Mouse (Mus musculus) CH12.LX (cell line): ENCODE results near the gene B3gnt4. TPM values are rescaled to one million over a fixed set of nuclear protein-coding genes. Genes with fewer than 3 reads are reported as not detected.

Experiments
- DNase-seq: peaks from one replicate; pipeline ENCODE4 v3.0.0-alpha.2; 2013; ENCODE audit errors: extremely low read depth
- H3K27ac ChIP-seq: 2 replicates; pipeline ENCODE4 v1.5.1; 2012; ENCODE audit warnings: low read depth, mild to moderate bottlenecking, control low read depth, moderate library complexity; ENCODE audit not compliant: insufficient read depth
- H3K27me3 ChIP-seq: replicated peaks from 2 replicates; pipeline ENCODE3; 2012; ENCODE audit warnings: inconsistent platforms
- H3K36me3 ChIP-seq, 2 experiments: replicated peaks in 1 of 2; 2 replicates each; pipeline versions ENCODE3 to v1.6.1; 2012; ENCODE audit warnings: inconsistent platforms in 1 of 2, low read length in 1 of 2, mild to moderate bottlenecking in 1 of 2, mixed read lengths in 1 of 2, moderate library complexity in 1 of 2; ENCODE audit not compliant: control insufficient read depth in 1 of 2, insufficient read depth in 1 of 2
- H3K4me1 ChIP-seq, 2 experiments: 2 replicates each; pipeline ENCODE4 v1.6.1; 2012; ENCODE audit warnings: inconsistent platforms in 1 of 2, moderate library complexity in 1 of 2; ENCODE audit not compliant: insufficient read depth in 2 of 2, control insufficient read depth in 1 of 2
- H3K4me2 ChIP-seq: 2 replicates; pipeline ENCODE4 v1.6.1; 2012; ENCODE audit warnings: low read depth, mild to moderate bottlenecking, control low read depth; ENCODE audit not compliant: poor library complexity, insufficient read depth, severe bottlenecking
- H3K4me3 ChIP-seq, 3 experiments: fragments of 150-350 bp in 1 of 3; sonication (generic) in 1 of 3; replicated peaks in 1 of 3; 2 replicates each; pipeline versions ENCODE3 to v1.5.1; 2011 to 2012; ENCODE audit warnings: low read depth in 2 of 3, low read length in 2 of 3, mild to moderate bottlenecking in 2 of 3, moderate library complexity in 2 of 3, control low read depth in 1 of 3, improper control_type of control experiment in 1 of 3, inconsistent platforms in 1 of 3, mixed read lengths in 1 of 3; ENCODE audit not compliant: poor library complexity in 1 of 3
- H3K79me2 ChIP-seq: replicated peaks from 2 replicates; pipeline ENCODE4 v1.6.1; 2012; ENCODE audit warnings: mild to moderate bottlenecking, moderate library complexity; ENCODE audit not compliant: control insufficient read depth, poor library complexity, insufficient read depth, severe bottlenecking; ENCODE audit errors: extremely low read depth
- H3K9ac ChIP-seq: 2 replicates; pipeline ENCODE4 v1.6.1; 2012; ENCODE audit warnings: low read depth, mild to moderate bottlenecking, control low read depth, moderate library complexity; ENCODE audit not compliant: insufficient read depth
- H3K9me3 ChIP-seq: replicated peaks from 2 replicates; pipeline ENCODE3; 2012; ENCODE audit warnings: low read length, inconsistent platforms, mixed read lengths
- BHLHE40 ChIP-seq: IDR thresholded peaks from 2 replicates; pipeline ENCODE4 v1.6.1; 2011; ENCODE audit warnings: mild to moderate bottlenecking, low read depth, low read length, improper control_type of control experiment
- CHD2 ChIP-seq: IDR thresholded peaks from 2 replicates; pipeline ENCODE4 v1.6.1; 2011; ENCODE audit warnings: low read length, improper control_type of control experiment
- CTCF ChIP-seq, 2 experiments: IDR thresholded peaks in 1 of 2; conservative IDR thresholded peaks in 1 of 2; 2 replicates each; pipeline ENCODE4 v1.5.1; 2011 to 2012; ENCODE audit warnings: low read depth in 2 of 2, low read length in 2 of 2, improper control_type of control experiment in 1 of 2, inconsistent platforms in 1 of 2, mild to moderate bottlenecking in 1 of 2, moderate library complexity in 1 of 2
- E2F4 ChIP-seq: IDR thresholded peaks from 2 replicates; pipeline ENCODE4 v1.6.1; 2011; ENCODE audit warnings: low read depth, low read length, improper control_type of control experiment; ENCODE audit not compliant: insufficient replicate concordance
- ELF1 ChIP-seq: IDR thresholded peaks from 2 replicates; pipeline ENCODE4 v1.6.1; 2014; ENCODE audit warnings: low read depth, mild to moderate bottlenecking, inconsistent platforms, low read length, improper control_type of control experiment
- EP300 ChIP-seq: IDR thresholded peaks from 2 replicates; pipeline ENCODE4 v1.6.1; 2011; ENCODE audit warnings: low read length, improper control_type of control experiment
- ETS1 ChIP-seq: conservative IDR thresholded peaks from 2 replicates; pipeline ENCODE4 v1.6.1; 2012; ENCODE audit warnings: low read depth, mild to moderate bottlenecking, inconsistent platforms, low read length, improper control_type of control experiment, moderate library complexity
- GABPA ChIP-seq: IDR thresholded peaks from 2 replicates; pipeline ENCODE4 v1.6.1; 2012; ENCODE audit warnings: low read depth, low read length, improper control_type of control experiment, inconsistent platforms; ENCODE audit not compliant: insufficient replicate concordance
- HCFC1 ChIP-seq: IDR thresholded peaks from 2 replicates; pipeline ENCODE4 v1.6.1; 2012; ENCODE audit warnings: low read depth, mild to moderate bottlenecking, inconsistent platforms, low read length, improper control_type of control experiment
- IRF4 ChIP-seq: IDR thresholded peaks from 2 replicates; pipeline ENCODE4 v1.6.1; 2014; ENCODE audit warnings: low read depth, mild to moderate bottlenecking, inconsistent platforms, low read length, improper control_type of control experiment
- JUND ChIP-seq: conservative IDR thresholded peaks from 2 replicates; pipeline ENCODE4 v1.6.1; 2011; ENCODE audit warnings: low read depth, low read length, improper control_type of control experiment
- KAT2A ChIP-seq: IDR thresholded peaks from 2 replicates; pipeline ENCODE4 v1.6.1; 2012; ENCODE audit warnings: low read length, improper control_type of control experiment, inconsistent platforms; ENCODE audit not compliant: insufficient replicate concordance
- MAX ChIP-seq: IDR thresholded peaks from 2 replicates; pipeline ENCODE4 v1.6.1; 2011; ENCODE audit warnings: low read length, improper control_type of control experiment
- MAZ ChIP-seq: IDR thresholded peaks from 2 replicates; pipeline ENCODE4 v1.6.1; 2012; ENCODE audit warnings: low read depth, mild to moderate bottlenecking, inconsistent platforms, low read length, improper control_type of control experiment, moderate library complexity
- MEF2A ChIP-seq: IDR thresholded peaks from 2 replicates; pipeline ENCODE4 v1.6.1; 2014; ENCODE audit warnings: low read depth, mild to moderate bottlenecking, inconsistent platforms, low read length, improper control_type of control experiment, borderline replicate concordance
- MXI1 ChIP-seq: IDR thresholded peaks from 2 replicates; pipeline ENCODE4 v1.6.1; 2011; ENCODE audit warnings: mild to moderate bottlenecking, low read depth, low read length, improper control_type of control experiment
- NELFE ChIP-seq: IDR thresholded peaks from 2 replicates; pipeline ENCODE4 v1.6.1; 2011; ENCODE audit warnings: low read depth, low read length, improper control_type of control experiment
- NRF1 ChIP-seq: IDR thresholded peaks from 2 replicates; pipeline ENCODE4 v1.6.1; 2014; ENCODE audit warnings: low read depth, mild to moderate bottlenecking, inconsistent platforms, low read length, improper control_type of control experiment, moderate library complexity
- POLR2A ChIP-seq: IDR thresholded peaks from 2 replicates; pipeline ENCODE4 v1.6.1; 2011; ENCODE audit warnings: low read depth, mild to moderate bottlenecking, improper control_type of control experiment, low read length
- POLR2AphosphoS2 ChIP-seq: IDR thresholded peaks from 2 replicates; pipeline ENCODE4 v1.6.1; 2011; ENCODE audit warnings: low read depth, low read length, improper control_type of control experiment
- RAD21 ChIP-seq: IDR thresholded peaks from 2 replicates; pipeline ENCODE4 v1.6.1; 2011; ENCODE audit warnings: low read depth, mild to moderate bottlenecking, low read length, improper control_type of control experiment, moderate library complexity
- SIN3A ChIP-seq: IDR thresholded peaks from 2 replicates; pipeline ENCODE4 v1.6.1; 2012; ENCODE audit warnings: low read length, improper control_type of control experiment, inconsistent platforms
- TCF12 ChIP-seq: IDR thresholded peaks from 2 replicates; pipeline ENCODE4 v1.6.1; 2014; ENCODE audit warnings: low read depth, mild to moderate bottlenecking, inconsistent platforms, low read length, improper control_type of control experiment
- UBTF ChIP-seq: IDR thresholded peaks from 2 replicates; pipeline ENCODE4 v1.6.1; 2012; ENCODE audit warnings: low read depth, mild to moderate bottlenecking, inconsistent platforms, low read length, improper control_type of control experiment, moderate library complexity
- USF2 ChIP-seq: conservative IDR thresholded peaks from 2 replicates; pipeline ENCODE4 v1.6.1; 2011; ENCODE audit warnings: low read depth, low read length, improper control_type of control experiment
- ZC3H11A ChIP-seq: IDR thresholded peaks from 2 replicates; pipeline ENCODE4 v1.6.1; 2012; ENCODE audit warnings: low read depth, mild to moderate bottlenecking, inconsistent platforms, low read length, improper control_type of control experiment
- ZKSCAN1 ChIP-seq: IDR thresholded peaks from 2 replicates; pipeline ENCODE4 v1.6.1; 2012; ENCODE audit warnings: low read depth, inconsistent platforms, low read length, improper control_type of control experiment, borderline replicate concordance
- ZMIZ1 ChIP-seq: IDR thresholded peaks from 2 replicates; pipeline ENCODE4 v1.6.1; 2012; ENCODE audit warnings: low read depth, mild to moderate bottlenecking, inconsistent platforms, low read length, improper control_type of control experiment
- dilution Hi-C: fragments of 300-500 bp; cut with MboI; formaldehyde crosslinking; loops from 2 replicates; pipeline ENCODE4 v1.14.3; 2020; ENCODE audit warnings: low sequenced_read_pairs; ENCODE audit not compliant: extremely low pct_unique_long_range_greater_than_20kb, extremely low pct_ligation_motif_present
- in situ Hi-C: fragments of 300-500 bp; cut with MboI; formaldehyde crosslinking; loops from 3 replicates; pipeline ENCODE4 v1.14.3; 2019; ENCODE audit warnings: low sequenced_read_pairs, low pct_ligation_motif_present, low pct_unique_long_range_greater_than_20kb, mixed read lengths
- polyA plus RNA-seq: library from polyadenylated mRNA; unstranded; fragments of >175 nt; gene quantifications from 2 replicates; pipeline ENCODE4 v1.2.1, GENCODE M21; 2012; ENCODE audit warnings: low read depth; ENCODE audit not compliant: insufficient read length
- total RNA-seq, 2 experiments: library from RNA; depleted of rRNA; stranded (reverse); fragments of 300-350 nt in 1 of 2; fragments of >200 nt in 1 of 2; gene quantifications; 2 replicates each; pipeline ENCODE4 v1.2.3; 2012 to 2014

B3gnt4 gene
- total and polyA plus RNA-seq, 3 experiments: 0.30 TPM; not detected in 2

- Histone ChIP-seq H3K4me3 (peak within 1 kb of the TSS; percentile 77 to 95 (median 95)), H3K27ac (peak within 1 kb of the TSS; percentile 30; the same call in 1 of the 2 replicates), H3K79me2 (no peaks in the 10 kb centered on the region; the same call in none of the 2 replicates), H3K4me2 (peak within 1 kb of the TSS; percentile 75), H3K9me3 (no peaks in the 10 kb centered on the region), H3K4me1 (peaks cover 3 to 21% of the 10 kb centered on the region in 2 experiments), H3K27me3 (no peaks in the 10 kb centered on the region), H3K36me3 (peaks cover 11 to 63% of the 10 kb centered on the region in 2 experiments), H3K9ac (peak within 1 kb of the TSS; percentile 85)
- peak; percentile 99 for DNase-seq
- in situ Hi-C loops: no loop called here
- dilution Hi-C loops: no loop called here
- TF ChIP-seq EP300: no peak
- TF ChIP-seq ZMIZ1: peak; percentile 93
- TF ChIP-seq NRF1: peak; percentile 68
- 0 out of 2 replicates have a peak, but pooled peaks have one; percentile 17 for TF ChIP-seq IRF4
- no peak for TF ChIP-seq KAT2A
- peak; percentile 60; the same call in 1 of the 2 replicates for TF ChIP-seq TCF12
- TF ChIP-seq MEF2A: peak; percentile 8; the same call in 1 of the 2 replicates
- TF ChIP-seq ELF1: peak; percentile 85
- TF ChIP-seq USF2: no peak
- no peak for TF ChIP-seq ZC3H11A
- peak; percentile 52 for TF ChIP-seq BHLHE40
- TF ChIP-seq ZKSCAN1: no peak
- no peak for TF ChIP-seq JUND
- no peak for TF ChIP-seq CHD2
- peak; percentile 97 for TF ChIP-seq POLR2A
- TF ChIP-seq SIN3A: peak; percentile 95
- peak; percentile 96 for TF ChIP-seq NELFE
- TF ChIP-seq MAX: peak; percentile 45
- peak; percentile 81; the same call in 1 of the 2 replicates for TF ChIP-seq POLR2AphosphoS2
- peak; percentile 78 for TF ChIP-seq HCFC1
- TF ChIP-seq MXI1: peak; percentile 95; the same call in 1 of the 2 replicates
Measured at GRCm38 (mm10) chr5:123523692-123524392, 13.6 kb downstream of the B3gnt4 start, which contains the start of gene Diablo. Gene Diablo, minus strand, starts transcription at chr5:123524176.

GRCm38 (mm10) chr5:123524393-123524750 lies 14.1 kb downstream of the B3gnt4 start:
- in situ Hi-C loops: no loop called here
- no peak overlapping the region for H3K9ac ChIP-seq
- peaks cover 12 to 64% of the 10 kb centered on the region in 2 experiments for H3K36me3 ChIP-seq

More at GRCm38 (mm10) chr5:123524393-123524750, 14.1 kb downstream of the B3gnt4 start:
- no peaks in the 10 kb centered on the region; the same call in none of the 2 replicates for H3K79me2 ChIP-seq
- no peak for TF ChIP-seq IRF4
- no peak for TF ChIP-seq NRF1
- no peak for TF ChIP-seq RAD21
- TF ChIP-seq USF2: no peak
- TF ChIP-seq GABPA: no peak
- TF ChIP-seq CTCF (conservative IDR thresholded peaks at IDR 0.05 in 1 of 2, IDR thresholded peaks at IDR 0.05 in 1 of 2; ENCODE audit: low read depth in 2 of 2, low read length in 2 of 2): no peak
- TF ChIP-seq MAZ: no peak
- no peak for TF ChIP-seq NELFE
- TF ChIP-seq ETS1: no peak
- no peak; the same call in 1 of the 2 replicates for TF ChIP-seq SIN3A
- TF ChIP-seq POLR2AphosphoS2: no peak
- TF ChIP-seq JUND: no peak
- no peak for TF ChIP-seq TCF12
- TF ChIP-seq UBTF: no peak
- TF ChIP-seq E2F4: no peak
- no peak for TF ChIP-seq ZKSCAN1
- no peaks in the 10 kb centered on the region for H3K9me3 ChIP-seq
- dilution Hi-C loops: no loop called here
- no peak overlapping the region for H3K27ac ChIP-seq
- H3K4me3 ChIP-seq: peak overlapping the region; percentile 47 to 95 (median 95)
- no peak for DNase-seq
- H3K4me2 ChIP-seq: 0 out of 2 replicates have a peak overlapping the region, but pooled peaks have one; percentile 21
- H3K27me3 ChIP-seq: no peaks in the 10 kb centered on the region
- H3K4me1 ChIP-seq: peaks cover 3 to 21% of the 10 kb centered on the region in 2 experiments
